Comparison of ENCODE assay signal across 16 mouse cellular contexts in the genomic region with DNA sequence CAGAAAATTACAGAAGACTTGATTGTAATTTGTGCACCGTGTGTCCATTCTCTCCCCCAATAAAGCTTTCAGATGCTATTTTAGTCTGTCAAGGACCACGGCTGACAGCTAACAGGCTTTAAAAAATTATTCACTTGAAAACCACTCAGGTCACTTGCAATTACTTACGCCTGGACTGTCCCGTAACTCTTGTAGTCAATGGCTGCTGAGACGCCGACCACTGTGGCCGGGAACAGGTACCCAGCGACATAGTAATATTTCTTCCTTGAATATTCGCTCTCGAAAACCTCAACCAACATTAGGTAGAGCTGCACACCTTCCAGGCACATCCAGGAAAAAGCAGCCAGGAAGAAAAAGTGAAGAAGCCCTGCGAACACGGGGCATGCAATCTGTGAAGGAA.
"Had no signal": no experiment of that assay in that cellular context is flagged by ENCODE, and none has a peak within 500 bp of the region (broad histone marks: within the 10 kb centered on the region; RNA-seq: fewer than 3 reads in every experiment).

No protein-coding gene starts in this region.

- H3K9ac ChIP-seq: neural tube, embryonic 12.5 days; neural tube, embryonic 13.5 days; neural tube, embryonic 15.5 days; stomach, embryonic 15.5 days had no signal

- H3K27me3 ChIP-seq: neural tube, embryonic 12.5 days; neural tube, embryonic 13.5 days; neural tube, embryonic 15.5 days; stomach, embryonic 15.5 days had no signal

- H3K4me2 ChIP-seq: neural tube, embryonic 12.5 days; neural tube, embryonic 13.5 days; neural tube, embryonic 15.5 days; stomach, embryonic 15.5 days had no signal

- DNase-seq: right cerebral cortex, adult 18-20 months; right cerebral cortex, postnatal 14 days; right cerebral cortex, postnatal 25 days; right cerebral cortex, postnatal 4 days; spleen, adult 18-20 months; thymus, adult 18-20 months; thymus, adult 2 months; thymus, postnatal 14 days; thymus, postnatal 25 days; thymus, postnatal 36 days; thymus, postnatal 4 days had no signal

- H3K27ac ChIP-seq: neural tube, embryonic 12.5 days; neural tube, embryonic 13.5 days; neural tube, embryonic 15.5 days; stomach, embryonic 15.5 days; stomach, postnatal 0 days had no signal

- H3K9me3 ChIP-seq: neural tube, embryonic 12.5 days; neural tube, embryonic 13.5 days; neural tube, embryonic 15.5 days; stomach, embryonic 15.5 days had no signal

- H3K4me3 ChIP-seq: neural tube, embryonic 12.5 days; neural tube, embryonic 13.5 days; neural tube, embryonic 15.5 days; stomach, embryonic 15.5 days had no signal

- H3K4me1 ChIP-seq: stomach, embryonic 15.5 days had no signal
